Mouse (Mus musculus): Measurements from ENCODE around the gene Cacna1d. TPM values are rescaled to one million over a fixed set of nuclear protein-coding genes. Genes with fewer than 3 reads are reported as not detected.

The Cacna1d gene
- polyA plus RNA-seq, 1 experiment from 2014 or later, result 8.5 TPM

GRCm38 (mm10) chr14:30510214-30510763 is 19.0 kb upstream of the Cacna1d start:
- no peaks in the 10 kb centered on the region for H3K9me3 ChIP-seq
- 91% methylated on average over 6 of the region's 6 CpGs for WGBS
- H3K27me3 ChIP-seq (ENCODE audit: insufficient read depth, poor library complexity, severe bottlenecking), result no peaks in the 10 kb centered on the region
- no peak for DNase-seq (ENCODE audit: low spot score)
- H3K4me1 ChIP-seq, result peaks cover 5% of the 10 kb centered on the region
- H3K36me3 ChIP-seq, result peaks cover 78% of the 10 kb centered on the region
- H3K4me3 ChIP-seq, result no peak overlapping the region
- no peak overlapping the region for H3K27ac ChIP-seq

DNA sequence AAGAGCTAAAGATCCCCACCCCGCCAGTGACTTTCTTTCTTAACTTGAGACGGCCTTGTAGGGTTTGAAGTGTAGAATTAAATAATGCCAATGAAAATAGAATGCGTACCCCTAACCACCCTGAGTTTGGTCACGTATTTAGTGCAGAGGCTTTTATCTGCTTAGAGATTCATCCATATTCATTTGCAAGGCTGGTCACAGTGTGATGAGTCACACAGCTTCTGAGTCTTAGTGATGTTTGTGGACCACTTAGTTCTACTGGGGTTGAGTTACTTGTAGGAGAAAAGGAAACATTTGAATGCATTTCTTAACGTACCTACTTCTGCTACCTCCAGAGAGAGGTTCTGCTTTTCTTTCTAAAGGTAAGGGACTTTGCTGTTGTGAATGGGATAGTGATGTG is 13.7 kb upstream of the Cacna1d start:
- no peak overlapping the region for H3K4me3 ChIP-seq
- H3K27me3 ChIP-seq (ENCODE audit: insufficient read depth, poor library complexity, severe bottlenecking), result no peaks in the 10 kb centered on the region
- H3K4me1 ChIP-seq, result peaks cover 10% of the 10 kb centered on the region
- WGBS, result 89% methylated on average over 5 of the region's 5 CpGs
- peaks cover 63% of the 10 kb centered on the region for H3K36me3 ChIP-seq
- H3K27ac ChIP-seq, result no peak overlapping the region
- H3K9me3 ChIP-seq, result no peaks in the 10 kb centered on the region
- DNase-seq (ENCODE audit: low spot score), result no peak

DNA sequence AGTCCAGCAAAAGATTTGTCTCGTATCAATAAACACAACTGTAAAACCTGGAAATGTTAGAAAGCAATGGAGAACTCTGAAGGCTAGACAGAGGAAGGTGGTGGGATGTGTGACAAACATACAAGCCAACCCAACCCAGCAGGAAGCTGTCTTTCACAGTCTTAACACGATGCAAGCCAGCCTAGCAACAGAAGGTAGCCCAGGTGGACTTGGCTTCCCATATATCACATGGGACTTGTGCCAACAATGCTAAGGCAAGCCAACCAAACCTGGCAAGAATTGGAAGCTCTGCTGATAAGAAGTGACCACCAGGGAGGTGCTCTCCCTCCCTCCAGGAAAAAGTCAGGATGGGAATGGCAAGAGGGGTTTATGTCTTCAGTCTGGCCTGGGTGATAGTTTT is 6.9 kb upstream of the Cacna1d start:
- Histone ChIP-seq H3K4me3 (no peak overlapping the region), H3K9me3 (no peaks in the 10 kb centered on the region), H3K27ac (no peak overlapping the region), H3K27me3 (ENCODE audit: insufficient read depth, poor library complexity, severe bottlenecking) (no peaks in the 10 kb centered on the region), H3K4me1 (peaks cover 29% of the 10 kb centered on the region), H3K36me3 (peaks cover 49% of the 10 kb centered on the region)
- DNase-seq (ENCODE audit: low spot score), result no peak
- WGBS, result 87% methylated on average over 2 of the region's 2 CpGs

GRCm38 (mm10) chr14:30494998-30495397 is 3.7 kb upstream of the Cacna1d start:
- DNase-seq (ENCODE audit: low spot score), result no peak

DNA sequence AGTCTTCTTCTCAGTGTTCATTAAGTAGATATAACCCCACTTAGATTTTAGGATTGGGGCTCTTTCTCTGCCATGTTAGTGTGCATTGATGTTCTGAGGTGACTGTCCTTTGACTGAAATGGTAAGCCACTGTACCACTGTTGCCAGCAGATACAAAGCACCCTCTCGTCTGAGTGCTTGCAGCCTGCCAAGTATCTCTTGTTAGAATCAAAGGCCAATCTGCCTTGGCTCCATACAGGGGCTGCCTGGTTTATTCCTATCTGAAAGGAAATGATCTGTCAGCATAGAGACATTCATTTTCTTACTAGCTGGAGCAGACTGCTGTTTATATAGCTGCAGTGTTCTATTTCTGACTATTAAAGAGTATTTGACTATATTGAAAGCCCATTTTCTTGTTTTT is 2.0 kb upstream of the Cacna1d start:
- Histone ChIP-seq H3K36me3 (peaks cover 28% of the 10 kb centered on the region), H3K4me3 (no peak overlapping the region), H3K9me3 (no peaks in the 10 kb centered on the region), H3K4me1 (peaks cover 32% of the 10 kb centered on the region), H3K27me3 (ENCODE audit: insufficient read depth, poor library complexity, severe bottlenecking) (no peaks in the 10 kb centered on the region), H3K27ac (no peak overlapping the region)
- no peak for DNase-seq (ENCODE audit: low spot score)
- WGBS, result 31% methylated on average over 1 of the region's 1 CpGs

More at GRCm38 (mm10) chr14:30494998-30495397, 3.7 kb upstream of the Cacna1d start:
- H3K9me3 ChIP-seq, result no peaks in the 10 kb centered on the region
- H3K4me3 ChIP-seq, result peak overlapping the region; percentile 24; the same call in 1 of the 2 replicates
- H3K27me3 ChIP-seq (ENCODE audit: insufficient read depth, poor library complexity, severe bottlenecking), result no peaks in the 10 kb centered on the region
- H3K27ac ChIP-seq, result peak overlapping the region; percentile 77; the same call in 1 of the 2 replicates
- 28% methylated on average over 6 of the region's 6 CpGs for WGBS
- peaks cover 40% of the 10 kb centered on the region for H3K36me3 ChIP-seq
- H3K4me1 ChIP-seq, result peaks cover 33% of the 10 kb centered on the region

- Histone ChIP-seq H3K27me3 (ENCODE audit: insufficient read depth, poor library complexity, severe bottlenecking) (no peaks in the 10 kb centered on the region), H3K4me1 (peaks cover 6% of the 10 kb centered on the region), H3K9me3 (no peaks in the 10 kb centered on the region), H3K36me3 (peaks cover 27% of the 10 kb centered on the region), H3K27ac (peak within 1 kb of the TSS; percentile 94), H3K4me3 (peak within 1 kb of the TSS; percentile 94)
- peak; percentile 98 for DNase-seq (ENCODE audit: low spot score)
- WGBS, result under 1% methylated on average over 39 of the region's 39 CpGs
Measured at GRCm38 (mm10) chr14:30479361-30479948, 11.8 kb downstream of the Cacna1d start, which contains the start of gene Dcp1a. TSS of gene Dcp1a (plus strand) at chr14:30479535.

- H3K27ac ChIP-seq, result no peak overlapping the region
- no peak for DNase-seq (ENCODE audit: low spot score)
- H3K9me3 ChIP-seq, result no peaks in the 10 kb centered on the region
- H3K4me3 ChIP-seq, result no peak overlapping the region
- no peaks in the 10 kb centered on the region for H3K27me3 ChIP-seq (ENCODE audit: insufficient read depth, poor library complexity, severe bottlenecking)
- WGBS, result 85% methylated on average over 6 of the region's 6 CpGs
- H3K36me3 ChIP-seq, result no peaks in the 10 kb centered on the region
- H3K4me1 ChIP-seq, result peaks cover 4% of the 10 kb centered on the region; the same call in 1 of the 2 replicates
Measured at GRCm38 (mm10) chr14:30474416-30474815, 16.8 kb downstream of the Cacna1d start.

GRCm38 (mm10) chr14:30473605-30474004 is 17.6 kb downstream of the Cacna1d start:
- no peak for DNase-seq (ENCODE audit: low spot score)
- 51% methylated on average over 5 of the region's 5 CpGs for WGBS
- H3K36me3 ChIP-seq, result no peaks in the 10 kb centered on the region

DNA sequence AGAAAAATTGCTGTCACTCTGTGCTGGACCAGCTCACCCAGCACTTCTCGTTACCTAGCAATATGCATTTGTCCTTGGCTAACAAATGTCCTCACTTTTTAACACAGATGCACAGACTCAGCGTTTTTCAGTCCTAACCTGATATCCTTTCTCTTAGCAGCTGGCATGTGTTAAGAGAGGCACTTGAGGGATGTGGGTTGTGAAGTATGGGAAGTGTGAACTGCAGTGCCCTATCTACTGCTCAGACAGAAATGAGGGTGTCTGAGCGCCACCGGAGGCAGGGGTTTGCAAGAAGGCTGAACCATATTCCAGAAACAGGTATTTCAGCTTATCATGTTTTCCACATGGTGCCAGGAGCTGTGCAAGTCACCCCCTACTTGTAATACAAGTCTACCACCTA is 27.9 kb downstream of the Cacna1d start:
- Histone ChIP-seq H3K27ac (no peak overlapping the region), H3K36me3 (peaks cover 3% of the 10 kb centered on the region; the same call in 1 of the 2 replicates), H3K27me3 (ENCODE audit: insufficient read depth, poor library complexity, severe bottlenecking) (no peaks in the 10 kb centered on the region), H3K4me1 (peaks cover 9% of the 10 kb centered on the region), H3K9me3 (no peaks in the 10 kb centered on the region), H3K4me3 (no peak overlapping the region)
- WGBS, result 60% methylated on average over 4 of the region's 4 CpGs
- no peak for DNase-seq (ENCODE audit: low spot score)

More at GRCm38 (mm10) chr14:30473605-30474004, 17.6 kb downstream of the Cacna1d start:
- Histone ChIP-seq H3K27me3 (ENCODE audit: insufficient read depth, poor library complexity, severe bottlenecking) (no peaks in the 10 kb centered on the region), H3K4me1 (peaks cover 4% of the 10 kb centered on the region; the same call in 1 of the 2 replicates), H3K4me3 (no peak overlapping the region), H3K9me3 (no peaks in the 10 kb centered on the region), H3K27ac (no peak overlapping the region)

DNA sequence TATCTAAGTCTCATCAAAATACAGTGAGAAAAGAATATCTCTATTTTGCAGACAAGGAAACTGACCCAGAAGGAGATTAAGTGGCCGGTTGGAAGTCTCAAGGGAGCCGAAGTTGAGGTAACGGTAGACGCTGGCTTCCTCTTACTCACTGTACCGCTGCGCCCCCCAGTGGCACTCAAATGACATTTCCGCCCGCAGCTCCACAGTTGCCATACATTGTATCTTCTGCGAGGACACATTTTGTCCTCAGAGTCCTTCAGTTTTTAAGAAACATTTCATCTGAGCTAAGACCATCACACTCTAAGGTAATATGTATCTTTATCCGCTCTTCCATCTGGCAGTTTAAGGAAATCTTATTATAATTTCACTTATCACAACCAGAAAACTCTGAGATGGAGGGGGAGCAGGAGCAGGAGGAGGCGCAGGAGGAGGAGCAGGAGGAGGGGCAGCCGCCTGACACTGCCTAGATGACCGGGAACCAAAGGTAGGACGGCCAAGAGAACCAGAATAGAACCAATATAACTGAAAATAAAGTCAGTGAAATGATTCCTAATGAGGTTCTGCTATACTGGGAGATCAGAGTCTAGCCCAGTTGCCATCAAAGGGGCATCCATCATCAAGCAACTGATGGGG is 31.2 kb downstream of the Cacna1d start:
- no peaks in the 10 kb centered on the region for H3K9me3 ChIP-seq
- H3K36me3 ChIP-seq, result peaks cover 3% of the 10 kb centered on the region; the same call in 1 of the 2 replicates
- peak; percentile 86 for DNase-seq (ENCODE audit: low spot score)
- H3K27ac ChIP-seq, result no peak overlapping the region
- WGBS, result 4% methylated on average over 14 of the region's 14 CpGs
- H3K4me1 ChIP-seq, result peaks cover 26% of the 10 kb centered on the region
- H3K4me3 ChIP-seq, result no peak overlapping the region; the same call in 1 of the 2 replicates
- no peaks in the 10 kb centered on the region for H3K27me3 ChIP-seq (ENCODE audit: insufficient read depth, poor library complexity, severe bottlenecking)

GRCm38 (mm10) chr14:30458820-30459219 is 32.4 kb downstream of the Cacna1d start:
- Histone ChIP-seq H3K27me3 (ENCODE audit: insufficient read depth, poor library complexity, severe bottlenecking) (no peaks in the 10 kb centered on the region), H3K4me3 (no peak overlapping the region), H3K9me3 (no peaks in the 10 kb centered on the region), H3K27ac (no peak overlapping the region), H3K36me3 (no peaks in the 10 kb centered on the region; the same call in 1 of the 2 replicates), H3K4me1 (peaks cover 26% of the 10 kb centered on the region)
- 61% methylated on average over 3 of the region's 3 CpGs for WGBS
- DNase-seq (ENCODE audit: low spot score), result no peak

DNA sequence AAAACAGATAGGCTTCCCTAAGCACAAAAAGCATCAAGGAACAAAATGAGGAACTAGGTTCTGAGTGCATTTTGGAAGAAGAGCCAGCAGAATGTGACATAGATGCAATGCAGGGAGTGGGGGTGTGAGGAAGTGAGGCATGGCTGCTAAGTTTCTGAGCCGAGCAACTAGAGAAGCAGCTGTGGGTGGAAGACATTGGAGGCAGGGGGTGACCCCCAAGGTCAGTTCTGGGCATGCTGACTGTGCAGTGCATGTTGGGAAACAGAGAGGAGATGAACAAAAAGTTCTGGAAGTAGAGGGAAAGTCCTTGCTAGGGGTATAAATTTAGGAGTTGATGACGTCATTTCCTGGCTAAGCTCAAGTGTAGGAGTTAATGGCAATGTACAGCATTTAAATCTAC is 33.4 kb downstream of the Cacna1d start:
- DNase-seq (ENCODE audit: low spot score), result no peak
- Histone ChIP-seq H3K27ac (no peak overlapping the region), H3K9me3 (no peaks in the 10 kb centered on the region), H3K4me1 (peaks cover 26% of the 10 kb centered on the region), H3K27me3 (ENCODE audit: insufficient read depth, poor library complexity, severe bottlenecking) (no peaks in the 10 kb centered on the region), H3K4me3 (no peak overlapping the region), H3K36me3 (no peaks in the 10 kb centered on the region; the same call in 1 of the 2 replicates)
- WGBS, result 42% methylated on average over 2 of the region's 2 CpGs

- Histone ChIP-seq H3K4me1 (peaks cover 26% of the 10 kb centered on the region), H3K27me3 (ENCODE audit: insufficient read depth, poor library complexity, severe bottlenecking) (no peaks in the 10 kb centered on the region), H3K27ac (no peak overlapping the region), H3K4me3 (no peak overlapping the region), H3K36me3 (no peaks in the 10 kb centered on the region; the same call in 1 of the 2 replicates), H3K9me3 (no peaks in the 10 kb centered on the region)
- DNase-seq (ENCODE audit: low spot score), result no peak
- WGBS, result 62% methylated on average over 7 of the region's 7 CpGs
Measured at GRCm38 (mm10) chr14:30457436-30457835, 33.8 kb downstream of the Cacna1d start.
